Mouse (Mus musculus) MEL (cell line): ENCODE data around the gene Ogg1. TPM values are rescaled to one million over a fixed set of nuclear protein-coding genes. Genes with fewer than 3 reads are reported as not detected.

Source experiments
- DNase-seq: peaks from one replicate; pipeline ENCODE4 v3.0.0; 2011; ENCODE audit warnings: low read depth, low spot score
- H3K27ac ChIP-seq: 2 replicates; pipeline ENCODE4 v1.5.1; 2012; ENCODE audit warnings: low read depth, mild to moderate bottlenecking, control low read depth, low read length, moderate library complexity; ENCODE audit not compliant: control insufficient read depth
- H3K27me3 ChIP-seq, 2 experiments: fragments of 150-350 bp in 1 of 2; sonication (generic) in 1 of 2; 2 replicates each; pipeline ENCODE4 v1.6.1; 2012; ENCODE audit warnings: low read length in 2 of 2, mild to moderate bottlenecking in 2 of 2, improper control_type of control experiment in 1 of 2, moderate library complexity in 1 of 2; ENCODE audit not compliant: insufficient read depth in 2 of 2, control insufficient read depth in 1 of 2
- H3K36me3 ChIP-seq, 2 experiments: 2 replicates each; pipeline ENCODE4 v1.6.1; 2012 to 2014; ENCODE audit warnings: low read length in 2 of 2, improper control_type of control experiment in 1 of 2, inconsistent platforms in 1 of 2, mild to moderate bottlenecking in 1 of 2; ENCODE audit not compliant: insufficient read depth in 2 of 2, control insufficient read depth in 1 of 2
- H3K4me1 ChIP-seq, 2 experiments: fragments of 150-350 bp in 1 of 2; sonication (generic) in 1 of 2; 2 replicates each; pipeline ENCODE4 v1.6.1; 2012; ENCODE audit warnings: low read length in 2 of 2, improper control_type of control experiment in 1 of 2, mild to moderate bottlenecking in 1 of 2; ENCODE audit not compliant: insufficient read depth in 2 of 2, control insufficient read depth in 1 of 2
- H3K4me3 ChIP-seq, 2 experiments: fragments of 150-350 bp in 1 of 2; sonication (generic) in 1 of 2; 2 replicates each; pipeline ENCODE4 v1.5.1; 2012; ENCODE audit warnings: low read depth in 2 of 2, low read length in 2 of 2, mild to moderate bottlenecking in 2 of 2, moderate library complexity in 2 of 2, control low read depth in 1 of 2, improper control_type of control experiment in 1 of 2; ENCODE audit not compliant: control insufficient read depth in 1 of 2, insufficient read depth in 1 of 2
- H3K79me2 ChIP-seq: 2 replicates; pipeline ENCODE4 v1.6.1; 2012; ENCODE audit warnings: mild to moderate bottlenecking, low read length, moderate library complexity; ENCODE audit not compliant: control insufficient read depth, poor library complexity, insufficient read depth
- H3K9ac ChIP-seq: 2 replicates; pipeline ENCODE4 v1.6.1; 2012; ENCODE audit warnings: low read depth, mild to moderate bottlenecking, control low read depth, low read length, moderate library complexity; ENCODE audit not compliant: control insufficient read depth, poor library complexity, severe bottlenecking
- H3K9me3 ChIP-seq: fragments of 150-350 bp; sonication (generic); replicated peaks from 2 replicates; pipeline ENCODE4 v1.6.1; 2012; ENCODE audit warnings: mild to moderate bottlenecking, low read length, improper control_type of control experiment, moderate library complexity; ENCODE audit not compliant: insufficient read depth
- BHLHE40 ChIP-seq: IDR thresholded peaks from 2 replicates; pipeline ENCODE4 v1.6.1; 2012; ENCODE audit warnings: low read depth, mild to moderate bottlenecking, inconsistent platforms, low read length, improper control_type of control experiment, borderline replicate concordance
- CHD1 ChIP-seq: IDR thresholded peaks from 2 replicates; pipeline ENCODE4 v1.6.1; 2012; ENCODE audit warnings: low read depth, mild to moderate bottlenecking, inconsistent platforms, low read length, improper control_type of control experiment
- CHD2 ChIP-seq: IDR thresholded peaks from 2 replicates; pipeline ENCODE4 v1.6.1; 2011; ENCODE audit warnings: low read length, improper control_type of control experiment
- CTCF ChIP-seq, 3 experiments: IDR thresholded peaks in 2 of 3; conservative IDR thresholded peaks in 1 of 3; 2 replicates each; pipeline ENCODE4 v1.5.1; 2011 to 2012; ENCODE audit warnings: low read length in 3 of 3, low read depth in 2 of 3, mild to moderate bottlenecking in 2 of 3, improper control_type of control experiment in 1 of 3, inconsistent platforms in 1 of 3, mixed read lengths in 1 of 3, moderate library complexity in 1 of 3; ENCODE audit not compliant: control insufficient read depth in 1 of 3, insufficient read depth in 1 of 3, poor library complexity in 1 of 3, severe bottlenecking in 1 of 3
- E2F4 ChIP-seq: IDR thresholded peaks from 2 replicates; pipeline ENCODE4 v1.6.1; 2011; ENCODE audit warnings: low read depth, low read length, improper control_type of control experiment, borderline replicate concordance
- EP300 ChIP-seq, 2 experiments: IDR thresholded peaks; 2 replicates each; pipeline ENCODE4 v1.6.1; 2011; ENCODE audit warnings: improper control_type of control experiment in 2 of 2, low read length in 2 of 2, low read depth in 1 of 2, mild to moderate bottlenecking in 1 of 2
- GABPA ChIP-seq: IDR thresholded peaks from 2 replicates; pipeline ENCODE4 v1.6.1; 2012; ENCODE audit warnings: low read depth, mild to moderate bottlenecking, inconsistent platforms, low read length, improper control_type of control experiment, moderate library complexity
- KAT2A ChIP-seq: conservative IDR thresholded peaks from 2 replicates; pipeline ENCODE4 v1.6.1; 2012; ENCODE audit warnings: low read depth, low read length, improper control_type of control experiment, inconsistent platforms
- MAZ ChIP-seq: IDR thresholded peaks from 2 replicates; pipeline ENCODE4 v1.6.1; 2012; ENCODE audit warnings: low read depth, mild to moderate bottlenecking, inconsistent platforms, low read length, improper control_type of control experiment
- MXI1 ChIP-seq: IDR thresholded peaks from 2 replicates; pipeline ENCODE4 v1.6.1; 2011; ENCODE audit warnings: mild to moderate bottlenecking, low read depth, low read length, improper control_type of control experiment
- MYB ChIP-seq: IDR thresholded peaks from 2 replicates; pipeline ENCODE4 v1.6.1; 2011; ENCODE audit warnings: mild to moderate bottlenecking, low read depth, low read length, improper control_type of control experiment
- MYC ChIP-seq: IDR thresholded peaks from 2 replicates; pipeline ENCODE4 v1.6.1; 2011; ENCODE audit warnings: low read depth, mild to moderate bottlenecking, low read length, improper control_type of control experiment, moderate library complexity
- NELFE ChIP-seq: IDR thresholded peaks from 2 replicates; pipeline ENCODE4 v1.6.1; 2011; ENCODE audit warnings: low read depth, low read length, improper control_type of control experiment
- POLR2AphosphoS5 ChIP-seq: IDR thresholded peaks from 2 replicates; pipeline ENCODE4 v1.6.1; 2012; ENCODE audit warnings: low read depth, borderline replicate concordance, mild to moderate bottlenecking, inconsistent platforms, low read length, moderate library complexity, mixed read lengths
- TAL1 ChIP-seq: IDR thresholded peaks from 2 replicates; pipeline ENCODE4 v1.6.1; 2012; ENCODE audit warnings: mild to moderate bottlenecking, inconsistent platforms, low read length, moderate library complexity, mixed read lengths
- TBP ChIP-seq: IDR thresholded peaks from 2 replicates; pipeline ENCODE4 v1.8.0; 2011; ENCODE audit warnings: low read depth, low read length, improper control_type of control experiment
- USF1 ChIP-seq: IDR thresholded peaks from 2 replicates; pipeline ENCODE4 v1.6.1; 2014; ENCODE audit warnings: low read depth, mild to moderate bottlenecking, inconsistent platforms, low read length, improper control_type of control experiment, moderate library complexity
- USF2 ChIP-seq, 2 experiments: IDR thresholded peaks; 2 replicates each; pipeline ENCODE4 v1.6.1; 2011 to 2012; ENCODE audit warnings: improper control_type of control experiment in 2 of 2, low read length in 2 of 2, borderline replicate concordance in 1 of 2, inconsistent platforms in 1 of 2, low read depth in 1 of 2, mild to moderate bottlenecking in 1 of 2; ENCODE audit not compliant: insufficient read depth in 1 of 2
- ZC3H11A ChIP-seq: IDR thresholded peaks from 2 replicates; pipeline ENCODE4 v1.6.1; 2012; ENCODE audit warnings: low read depth, mild to moderate bottlenecking, inconsistent platforms, low read length, improper control_type of control experiment
- ZMIZ1 ChIP-seq: IDR thresholded peaks from 2 replicates; pipeline ENCODE4 v1.6.1; 2012; ENCODE audit warnings: low read depth, mild to moderate bottlenecking, inconsistent platforms, low read length, improper control_type of control experiment, moderate library complexity
- polyA plus RNA-seq, 2 experiments: library from polyadenylated mRNA; stranded (reverse) in 1 of 2; unstranded in 1 of 2; fragments of >175 nt in 1 of 2; fragments of >200 nt in 1 of 2; gene quantifications; 2 replicates each; pipeline versions ENCODE4 v1.2.1 to v1.2.4; 2012; ENCODE audit warnings: low replicate concordance in 2 of 2, low read depth in 1 of 2; ENCODE audit not compliant: insufficient read length in 2 of 2, insufficient read depth in 1 of 2, missing spikeins in 1 of 2
- total RNA-seq: library from RNA; depleted of rRNA; stranded (reverse); fragments of 300-350 nt; gene quantifications from 2 replicates; pipeline ENCODE4 v1.2.3, GENCODE M21; 2012

The Ogg1 gene
- total and polyA plus RNA-seq, 3 experiments = 8.7 to 20.0 TPM; not detected in 1

GRCm38 (mm10) chr6:113364518-113365135 is 37.9 kb downstream of the Ogg1 start:
- no peak overlapping the region for H3K4me3 ChIP-seq
- no peaks in the 10 kb centered on the region for H3K27me3 ChIP-seq
- no peaks in the 10 kb centered on the region; a peak in 1 of 4 replicates for H3K36me3 ChIP-seq
- no peak overlapping the region for H3K27ac ChIP-seq
- no peaks in the 10 kb centered on the region for H3K79me2 ChIP-seq
- TF ChIP-seq ZMIZ1 = no peak
- peak; percentile 36; the same call in 1 of the 2 replicates for TF ChIP-seq USF1
- no peak for TF ChIP-seq GABPA
- no peak for TF ChIP-seq EP300 (IDR thresholded peaks at IDR 0.05; ENCODE audit: low read depth in 1 of 2, low read length in 2 of 2)
- no peak for TF ChIP-seq POLR2AphosphoS5
- TF ChIP-seq MXI1 = no peak
- H3K4me1 ChIP-seq = no peaks in the 10 kb centered on the region
- H3K9me3 ChIP-seq = no peaks in the 10 kb centered on the region
- H3K9ac ChIP-seq = no peak overlapping the region
- DNase-seq = no peak

- Histone ChIP-seq H3K27ac (no peak overlapping the region), H3K9ac (no peak overlapping the region), H3K27me3 (no peaks in the 10 kb centered on the region), H3K36me3 (no peaks in the 10 kb centered on the region; a peak in 1 of 4 replicates), H3K79me2 (no peaks in the 10 kb centered on the region), H3K4me1 (no peaks in the 10 kb centered on the region), H3K9me3 (no peaks in the 10 kb centered on the region), H3K4me3 (no peak overlapping the region)
- TF ChIP-seq CHD1 (no peak), TBP (no peak), POLR2AphosphoS5 (no peak), CTCF (IDR thresholded peaks at IDR 0.05 in 2 of 3, conservative IDR thresholded peaks at IDR 0.05 in 1 of 3; ENCODE audit: control insufficient read depth in 1 of 3, insufficient read depth in 1 of 3, low read depth in 2 of 3, low read length in 3 of 3, poor library complexity in 1 of 3, severe bottlenecking in 1 of 3) (no peak), TAL1 (no peak), BHLHE40 (no peak), KAT2A (no peak), CHD2 (no peak), USF2 (IDR thresholded peaks at IDR 0.05; ENCODE audit: borderline replicate concordance in 1 of 2, insufficient read depth in 1 of 2, low read depth in 1 of 2, low read length in 2 of 2) (no peak), MYB (no peak), NELFE (no peak), MYC (no peak), ZC3H11A (no peak), MAZ (no peak), E2F4 (no peak)
- DNase-seq = no peak
Measured at GRCm38 (mm10) chr6:113366639-113367038, 39.9 kb downstream of the Ogg1 start.
